Mouse (Mus musculus) urinary bladder, adult 2 months (tissue): Measurements from ENCODE around the gene Prkacb. TPM values are rescaled to one million over a fixed set of nuclear protein-coding genes. Genes with fewer than 3 reads are reported as not detected.

Source experiments
- polyA plus RNA-seq: library from polyadenylated mRNA; depleted of rRNA; stranded (reverse); fragments of >200 nt; gene quantifications from 2 replicates; pipeline ENCODE4 v1.2.3, GENCODE M21; 2012; rRNA removed

Prkacb gene
- polyA plus RNA-seq, 1 experiment = 82.5 TPM

Other genes with a start within 250 kb of the Prkacb start
- gene Uox, start 242.6 kb downstream of the Prkacb start, polyA plus RNA-seq = not detected in 2 replicates
- gene Dnase2b, start 197.4 kb downstream of the Prkacb start, polyA plus RNA-seq = not detected in 2 replicates
- gene 4930503B20Rik, start 161.7 kb downstream of the Prkacb start, polyA plus RNA-seq = 0.17 TPM in 1 of 2 replicates, not detected in the other
- gene Samd13, start 127.4 kb downstream of the Prkacb start, polyA plus RNA-seq = 0.23 and 0.35 TPM in 2 replicates
- gene Ttll7, start 39.4 kb upstream of the Prkacb start, polyA plus RNA-seq = 17.1 and 24.7 TPM in 2 replicates